Mouse (Mus musculus): ENCODE measurements around the gene Hist1h3a. TPM values are rescaled to one million over a fixed set of nuclear protein-coding genes. Genes with fewer than 3 reads are reported as not detected.
A peak's percentile ranks its signal among the peaks of the same experiment; 100 is the strongest.
"Not testable (repeated sequence)": the region's sequence is repeated elsewhere in the genome, so short reads cannot be mapped to it uniquely, and the experiment has no call there.

Hist1h3a gene
- polyA plus RNA-seq, 1 experiment from 2014 or later, result 5.4 TPM

- Histone ChIP-seq H3K9ac (ENCODE audit: low read length) (peak overlapping the region; percentile 74), H3K27ac (ENCODE audit: low read depth, low read length) (peak overlapping the region; percentile 75), H3K4me3 (ENCODE audit: low read depth, low read length) (peak overlapping the region; percentile 32; the same call in 1 of the 2 replicates), H3K4me1 (replicated peaks; ENCODE audit: control insufficient read depth, insufficient read depth, low read length) (0 out of 2 replicates have a peak, but pooled peaks cover 4% of the 10 kb centered on the region), H3K27me3 (ENCODE audit: control insufficient read depth, insufficient read depth, low read length) (no peaks in the 10 kb centered on the region), H3K9me3 (ENCODE audit: control insufficient read depth, low read length) (no peaks in the 10 kb centered on the region), H3K4me2 (ENCODE audit: low read depth, low read length, severe bottlenecking) (peak overlapping the region; percentile 56; the same call in 1 of the 2 replicates), H3K36me3 (ENCODE audit: control insufficient read depth, insufficient read depth, low read length) (no peaks in the 10 kb centered on the region)
- ATAC-seq (replicated peaks; ENCODE audit: low FRiP score) (no peak), DNase-seq (ENCODE audit: low spot score) (no peak)
- WGBS, result 60% methylated on average over 4 of the region's 4 CpGs
Observed at GRCm38 (mm10) chr13:23753314-23754078, 8.7 kb downstream of the Hist1h3a start.

GRCm38 (mm10) chr13:23752742-23753172 is 9.4 kb downstream of the Hist1h3a start:
- H3K4me2 ChIP-seq (ENCODE audit: low read depth, low read length, severe bottlenecking), result peak overlapping the region; percentile 56
- H3K27ac ChIP-seq (ENCODE audit: low read depth, low read length), result peak overlapping the region; percentile 75
- WGBS, result 1% methylated on average over 6 of the region's 6 CpGs
- no peaks in the 10 kb centered on the region for H3K27me3 ChIP-seq (ENCODE audit: control insufficient read depth, insufficient read depth, low read length)
- peak overlapping the region; percentile 32 for H3K4me3 ChIP-seq (ENCODE audit: low read depth, low read length)
- DNase-seq (ENCODE audit: low spot score), result no peak
- H3K4me1 ChIP-seq (replicated peaks; ENCODE audit: control insufficient read depth, insufficient read depth, low read length), result peaks cover 4% of the 10 kb centered on the region; the same call in 1 of the 2 replicates
- no peaks in the 10 kb centered on the region for H3K36me3 ChIP-seq (ENCODE audit: control insufficient read depth, insufficient read depth, low read length)
- ATAC-seq (replicated peaks; ENCODE audit: low FRiP score), result no peak
- H3K9me3 ChIP-seq (ENCODE audit: control insufficient read depth, low read length), result no peaks in the 10 kb centered on the region
- H3K9ac ChIP-seq (ENCODE audit: low read length), result peak overlapping the region; percentile 74

- Histone ChIP-seq H3K9ac (ENCODE audit: low read length) (peak within 1 kb of the TSS; percentile 74), H3K27ac (ENCODE audit: low read depth, low read length) (peak within 1 kb of the TSS; percentile 97), H3K4me2 (ENCODE audit: low read depth, low read length, severe bottlenecking) (peak within 1 kb of the TSS; percentile 56), H3K4me3 (ENCODE audit: low read depth, low read length) (peak within 1 kb of the TSS; percentile 36)
- H3K9me3 ChIP-seq (ENCODE audit: control insufficient read depth, low read length); H3K27me3 ChIP-seq (ENCODE audit: control insufficient read depth, insufficient read depth, low read length); H3K36me3 ChIP-seq (ENCODE audit: control insufficient read depth, insufficient read depth, low read length); H3K4me1 ChIP-seq (replicated peaks; ENCODE audit: control insufficient read depth, insufficient read depth, low read length): not testable (repeated sequence)
- under 1% methylated on average over 16 of the region's 47 CpGs for WGBS
- ATAC-seq (replicated peaks; ENCODE audit: low FRiP score) (peak; percentile 91), DNase-seq (ENCODE audit: low spot score) (peak; percentile 91)
Observed at GRCm38 (mm10) chr13:23752067-23752741, 10.0 kb downstream of the Hist1h3a start, which contains the start of gene Hist1h3b. Hist1h3b (plus strand) TSS chr13:23752267.

- DNase-seq (ENCODE audit: low spot score) (no peak), ATAC-seq (replicated peaks; ENCODE audit: low FRiP score) (peak; percentile 31; the same call in 1 of the 2 replicates)
- H3K36me3 ChIP-seq (ENCODE audit: control insufficient read depth, insufficient read depth, low read length), result no peaks in the 10 kb centered on the region
- WGBS, result under 1% methylated on average over 11 of the region's 11 CpGs
- H3K27ac ChIP-seq (ENCODE audit: low read depth, low read length), result peak overlapping the region; percentile 97
- no peaks in the 10 kb centered on the region; the same call in 1 of the 2 replicates for H3K4me1 ChIP-seq (replicated peaks; ENCODE audit: control insufficient read depth, insufficient read depth, low read length)
- H3K4me3 ChIP-seq (ENCODE audit: low read depth, low read length), result peak overlapping the region; percentile 36
- H3K4me2 ChIP-seq (ENCODE audit: low read depth, low read length, severe bottlenecking), result peak overlapping the region; percentile 40
- no peaks in the 10 kb centered on the region for H3K27me3 ChIP-seq (ENCODE audit: control insufficient read depth, insufficient read depth, low read length)
- no peaks in the 10 kb centered on the region for H3K9me3 ChIP-seq (ENCODE audit: control insufficient read depth, low read length)
- peak overlapping the region; percentile 72 for H3K9ac ChIP-seq (ENCODE audit: low read length)
Observed at GRCm38 (mm10) chr13:23751478-23751956, 10.7 kb downstream of the Hist1h3a start.

DNA sequence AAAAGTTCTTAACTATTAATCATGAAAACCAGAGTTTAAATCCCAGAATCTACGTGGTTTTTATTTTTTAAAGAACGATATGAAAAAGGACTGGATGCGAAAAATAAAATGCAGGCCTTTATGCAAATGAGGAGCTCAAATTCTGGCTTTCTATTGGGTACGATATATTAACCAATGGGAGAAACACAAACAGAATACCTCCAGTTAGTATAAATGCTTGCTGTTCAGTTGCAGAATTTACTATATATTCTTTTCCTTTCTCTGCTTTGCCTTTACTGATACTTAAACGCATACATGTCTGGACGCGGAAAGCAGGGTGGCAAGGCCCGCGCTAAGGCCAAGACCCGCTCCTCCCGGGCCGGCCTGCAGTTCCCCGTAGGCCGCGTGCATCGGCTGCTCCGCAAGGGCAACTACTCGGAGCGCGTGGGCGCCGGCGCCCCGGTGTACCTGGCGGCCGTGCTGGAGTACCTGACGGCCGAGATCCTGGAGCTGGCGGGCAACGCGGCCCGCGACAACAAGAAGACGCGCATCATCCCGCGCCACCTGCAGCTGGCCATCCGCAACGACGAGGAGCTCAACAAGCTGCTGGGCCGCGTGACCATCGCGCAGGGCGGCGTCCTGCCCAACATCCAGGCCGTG is 11.2 kb downstream of the Hist1h3a start, which contains the start of gene Hist1h2ab:
Gene Hist1h2ab, plus strand, starts transcription at position 288 of the 639 bp plus-strand sequence.
- Histone ChIP-seq H3K4me2 (ENCODE audit: low read depth, low read length, severe bottlenecking) (peak within 1 kb of the TSS; percentile 40), H3K4me3 (ENCODE audit: low read depth, low read length) (peak within 1 kb of the TSS; percentile 36), H3K27ac (ENCODE audit: low read depth, low read length) (peak within 1 kb of the TSS; percentile 97), H3K9ac (ENCODE audit: low read length) (peak within 1 kb of the TSS; percentile 72)
- H3K9me3 ChIP-seq (ENCODE audit: control insufficient read depth, low read length); H3K4me1 ChIP-seq (replicated peaks; ENCODE audit: control insufficient read depth, insufficient read depth, low read length); H3K36me3 ChIP-seq (ENCODE audit: control insufficient read depth, insufficient read depth, low read length); H3K27me3 ChIP-seq (ENCODE audit: control insufficient read depth, insufficient read depth, low read length): not testable (repeated sequence)
- under 1% methylated on average over 27 of the region's 47 CpGs for WGBS
- peak; percentile 89 for DNase-seq (ENCODE audit: low spot score)
- peak; percentile 58 for ATAC-seq (replicated peaks; ENCODE audit: low FRiP score)

GRCm38 (mm10) chr13:23749563-23750121 is 12.5 kb downstream of the Hist1h3a start:
- WGBS, result 92% methylated on average over 5 of the region's 5 CpGs
- Histone ChIP-seq H3K27ac (ENCODE audit: low read depth, low read length) (peak overlapping the region; percentile 97), H3K4me1 (replicated peaks; ENCODE audit: control insufficient read depth, insufficient read depth, low read length) (no peaks in the 10 kb centered on the region; the same call in 1 of the 2 replicates), H3K4me3 (ENCODE audit: low read depth, low read length) (no peak overlapping the region), H3K36me3 (ENCODE audit: control insufficient read depth, insufficient read depth, low read length) (no peaks in the 10 kb centered on the region), H3K27me3 (ENCODE audit: control insufficient read depth, insufficient read depth, low read length) (no peaks in the 10 kb centered on the region), H3K9ac (ENCODE audit: low read length) (no peak overlapping the region), H3K4me2 (ENCODE audit: low read depth, low read length, severe bottlenecking) (no peak overlapping the region), H3K9me3 (ENCODE audit: control insufficient read depth, low read length) (no peaks in the 10 kb centered on the region)
- ATAC-seq (replicated peaks; ENCODE audit: low FRiP score) (no peak), DNase-seq (ENCODE audit: low spot score) (no peak)

GRCm38 (mm10) chr13:23747892-23748288 is 14.3 kb downstream of the Hist1h3a start:
- no peak for DNase-seq (ENCODE audit: low spot score)
- peak overlapping the region; percentile 72 for H3K9ac ChIP-seq (ENCODE audit: low read length)
- H3K4me1 ChIP-seq (replicated peaks; ENCODE audit: control insufficient read depth, insufficient read depth, low read length), result no peaks in the 10 kb centered on the region; the same call in 1 of the 2 replicates
- WGBS, result 6% methylated on average over 4 of the region's 4 CpGs
- peak overlapping the region; percentile 99 for H3K27ac ChIP-seq (ENCODE audit: low read depth, low read length)
- no peak for ATAC-seq (replicated peaks; ENCODE audit: low FRiP score)
- H3K27me3 ChIP-seq (ENCODE audit: control insufficient read depth, insufficient read depth, low read length), result no peaks in the 10 kb centered on the region
- H3K36me3 ChIP-seq (ENCODE audit: control insufficient read depth, insufficient read depth, low read length), result no peaks in the 10 kb centered on the region
- no peaks in the 10 kb centered on the region for H3K9me3 ChIP-seq (ENCODE audit: control insufficient read depth, low read length)
- H3K4me3 ChIP-seq (ENCODE audit: low read depth, low read length), result no peak overlapping the region; the same call in 1 of the 2 replicates
- peak overlapping the region; percentile 35; the same call in 1 of the 2 replicates for H3K4me2 ChIP-seq (ENCODE audit: low read depth, low read length, severe bottlenecking)
